Mouse (Mus musculus): Measurements from ENCODE around the gene Gpr137.

DNA sequence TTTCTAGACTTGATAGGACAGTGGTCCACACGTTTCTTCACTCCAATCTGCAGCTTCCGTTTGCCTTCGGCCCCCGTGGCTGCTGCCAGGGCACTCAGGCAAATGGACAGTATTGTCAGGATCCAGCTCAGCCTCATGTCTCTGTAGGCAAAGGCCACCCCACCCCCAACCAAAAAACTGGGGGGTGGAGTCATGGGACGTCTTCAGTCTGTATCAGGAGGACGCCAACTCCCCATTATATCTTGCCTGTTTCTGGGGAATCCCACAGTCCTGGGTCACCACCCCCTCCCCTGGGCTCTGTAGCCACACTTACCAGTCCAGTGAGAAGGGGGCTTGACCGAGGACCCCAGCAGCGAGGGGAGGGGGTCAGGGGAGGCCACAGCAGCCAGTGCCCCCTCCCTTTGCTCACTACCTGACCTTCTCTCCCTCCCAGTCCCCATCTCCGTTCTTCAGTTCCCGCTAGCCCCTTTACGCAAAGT, 36.8 kb upstream of the Gpr137 start:
- TF ChIP-seq MAX (IDR thresholded peaks at IDR 0.05) = no peak
- TF ChIP-seq USF1 (IDR thresholded peaks at IDR 0.05; ENCODE audit: low read depth) = no peak
- TF ChIP-seq MYOD1 (IDR thresholded peaks at IDR 0.05; ENCODE audit: control insufficient read depth, insufficient read length, low read depth) = no peak
- no peak for TF ChIP-seq CTCF (IDR thresholded peaks at IDR 0.05; ENCODE audit: control insufficient read depth, insufficient read depth, insufficient read length)
- TF ChIP-seq MYOG (IDR thresholded peaks at IDR 0.05; ENCODE audit: control insufficient read depth, extremely low read depth, insufficient read length) = no peak
- TF ChIP-seq CEBPB (IDR thresholded peaks at IDR 0.05; ENCODE audit: low read depth) = no peak

Measured in C2C12 (cell line).